Mouse (Mus musculus): Measurements from ENCODE around the gene Tsks.

Tsks gene

GRCm38 (mm10) chr7:44949922-44950321 lies 6.9 kb downstream of the Tsks start:
- no peak for DNase-seq (ENCODE audit: low read depth, low spot score)

DNA sequence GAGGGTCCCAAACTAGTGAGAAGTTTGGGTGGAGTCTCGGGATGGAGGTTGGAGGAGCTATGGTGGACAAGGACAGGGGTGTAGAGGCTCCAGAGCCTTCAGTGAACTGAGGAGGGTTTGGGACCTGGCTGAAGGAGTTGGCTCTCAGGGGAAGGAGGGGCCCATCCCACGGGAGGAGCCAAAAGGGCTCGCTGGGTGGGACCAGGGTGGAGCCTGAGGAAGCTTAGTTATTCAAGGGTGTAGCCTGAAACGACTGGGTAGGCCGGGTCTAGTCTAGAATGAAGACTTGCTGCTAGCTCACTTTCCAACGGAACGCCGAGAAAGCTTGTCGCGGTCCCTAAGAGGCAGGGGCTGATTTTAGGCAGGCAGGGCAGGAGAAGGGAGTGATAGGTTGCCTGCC lies 9.0 kb downstream of the Tsks start:
- peak; percentile 60 for DNase-seq (ENCODE audit: low read depth, low spot score)

DNA sequence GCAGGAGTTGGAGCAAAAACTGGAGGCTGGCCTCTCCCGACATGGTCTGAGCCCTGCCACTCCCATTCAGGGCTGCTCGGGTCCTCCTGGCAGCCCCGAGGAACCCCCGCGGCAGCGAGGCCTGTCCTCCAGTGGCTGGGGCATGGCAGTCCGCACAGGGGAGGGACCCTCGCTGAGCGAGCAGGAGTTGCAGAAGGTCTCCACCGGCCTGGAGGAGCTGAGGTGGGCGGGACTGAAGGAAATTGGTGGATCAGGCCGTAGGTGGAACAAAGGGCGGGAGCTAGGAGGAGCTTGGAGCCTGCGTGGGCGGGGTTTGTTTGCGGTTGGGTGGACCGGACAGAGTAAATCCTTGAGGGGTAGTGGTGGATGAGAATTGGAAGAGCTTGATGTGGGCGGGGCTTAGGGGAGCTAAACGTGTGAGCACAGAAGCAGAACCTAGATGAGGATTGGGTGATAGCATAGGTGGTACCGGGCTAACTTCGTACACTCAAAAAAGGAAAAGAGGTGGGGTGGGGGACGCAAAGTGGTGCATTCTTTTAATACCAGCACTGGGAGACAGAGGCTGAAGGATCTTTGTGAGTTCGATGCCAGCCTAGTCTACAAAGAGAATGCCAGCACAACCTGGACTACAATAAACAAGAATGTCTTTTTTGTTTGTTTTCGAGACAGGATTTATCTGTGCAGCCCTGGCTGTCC lies 9.8 kb downstream of the Tsks start:
- peak; percentile 69 for DNase-seq (ENCODE audit: low read depth, low spot score)

GRCm38 (mm10) chr7:44953561-44953960 lies 10.6 kb downstream of the Tsks start:
- no peak for DNase-seq (ENCODE audit: low read depth, low spot score)

DNA sequence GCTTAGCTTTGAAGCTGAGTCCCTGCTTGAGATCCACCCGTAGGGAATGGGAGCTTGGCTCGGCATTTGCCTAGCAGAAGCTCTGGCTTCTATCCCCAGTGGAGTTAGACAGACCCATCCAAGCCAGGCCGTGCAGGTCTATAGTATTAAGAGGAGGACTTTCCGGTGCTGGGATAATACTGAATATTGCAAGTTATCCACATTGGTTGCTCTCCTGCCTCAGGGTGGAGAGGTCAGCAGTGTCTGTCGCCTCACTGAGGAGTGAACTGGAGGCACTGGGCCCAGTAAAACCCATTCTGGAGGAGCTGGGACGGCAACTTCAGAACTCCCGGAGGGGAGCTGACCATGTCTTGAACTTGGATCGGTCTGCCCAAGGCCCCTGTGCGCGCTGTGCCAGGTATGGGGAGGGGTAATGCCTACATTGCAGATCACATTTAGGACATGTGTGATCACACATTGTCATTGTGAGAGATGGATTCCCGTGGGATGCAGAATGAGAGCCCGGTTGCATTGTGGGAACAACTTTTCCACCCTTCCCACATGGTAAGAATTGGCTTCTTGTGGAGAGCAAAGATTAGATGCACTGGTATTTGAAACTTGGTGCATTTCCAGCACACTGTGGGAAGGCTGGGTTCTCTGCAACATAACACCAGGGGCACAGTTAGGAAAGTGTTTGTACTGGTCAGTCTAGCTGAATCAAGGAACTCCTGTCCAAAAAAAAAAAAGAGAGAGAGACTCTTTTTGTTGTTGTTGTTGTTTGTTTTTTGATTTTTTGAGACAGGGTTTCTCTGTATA lies 11.3 kb downstream of the Tsks start:
- no peak for DNase-seq (ENCODE audit: low read depth, low spot score)

GRCm38 (mm10) chr7:44955628-44956027 lies 12.6 kb downstream of the Tsks start:
- DNase-seq (ENCODE audit: low read depth, low spot score): no peak

DNA sequence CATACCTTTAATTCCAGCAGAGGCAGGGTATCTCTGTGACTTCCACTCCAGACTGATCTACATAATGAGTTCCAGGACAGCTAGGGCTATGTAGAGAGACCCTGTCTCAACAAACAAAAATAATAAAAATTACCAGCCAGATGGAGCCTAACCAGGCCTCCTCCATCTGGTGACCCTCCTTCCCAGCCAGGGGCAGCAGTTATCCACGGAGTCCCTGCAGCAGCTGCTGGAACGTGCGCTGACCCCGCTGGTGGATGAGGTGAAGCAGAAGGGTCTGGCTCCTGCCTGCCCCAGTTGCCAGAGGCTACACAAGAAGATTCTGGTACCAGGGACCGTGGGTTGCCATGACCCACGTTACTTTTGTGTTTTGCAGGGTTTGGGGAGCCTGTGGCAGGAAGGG lies 13.3 kb downstream of the Tsks start:
- no peak for DNase-seq (ENCODE audit: low read depth, low spot score)

GRCm38 (mm10) chr7:44957183-44957835 lies 14.3 kb downstream of the Tsks start:
- no peak for DNase-seq (ENCODE audit: low read depth, low spot score)

DNA sequence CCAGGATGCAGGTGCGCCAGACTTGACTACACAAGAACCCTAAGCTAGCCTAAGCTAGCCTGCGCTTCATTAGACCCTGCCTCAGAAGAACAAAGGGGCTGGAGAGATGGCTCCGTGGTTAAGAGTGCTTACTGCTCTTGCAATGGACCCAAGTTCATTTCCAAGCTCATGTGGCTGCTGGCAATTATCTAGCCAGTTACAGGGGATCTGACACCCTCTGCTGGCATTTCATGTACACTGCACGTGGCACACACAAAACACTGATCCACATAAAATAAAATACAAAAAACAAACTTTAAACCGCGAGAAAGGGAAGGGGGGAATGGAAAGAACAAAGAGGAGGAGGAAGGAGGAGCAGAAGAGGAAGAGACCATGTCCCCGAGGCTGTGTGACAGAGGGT lies 15.2 kb downstream of the Tsks start:
- DNase-seq (ENCODE audit: low read depth, low spot score): no peak

- no peak for DNase-seq (ENCODE audit: low read depth, low spot score)
Measured at GRCm38 (mm10) chr7:44959281-44959680, 16.3 kb downstream of the Tsks start.

GRCm38 (mm10) chr7:44959874-44960511 lies 17.0 kb downstream of the Tsks start:
- no peak for DNase-seq (ENCODE audit: low read depth, low spot score)

DNA sequence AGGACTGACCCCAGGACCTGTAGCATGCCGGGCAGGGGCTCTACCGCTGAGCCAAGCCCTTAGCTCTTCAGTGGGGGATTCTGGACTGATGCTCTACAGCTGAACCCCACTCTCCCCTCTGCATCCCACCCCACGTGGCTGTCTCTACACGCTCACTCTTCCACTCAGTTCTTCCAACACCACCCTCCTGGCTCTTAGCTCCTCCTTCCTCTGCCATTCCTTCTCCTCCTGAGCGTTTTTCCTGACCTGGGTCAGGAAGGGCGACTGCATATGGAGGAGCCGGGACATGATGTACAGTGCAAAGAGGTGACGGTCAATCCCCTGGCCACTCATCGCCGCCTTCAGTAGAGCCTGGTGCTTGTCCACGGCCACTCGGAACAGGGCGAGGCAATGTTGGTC lies 17.5 kb downstream of the Tsks start:
- DNase-seq (ENCODE audit: low read depth, low spot score): no peak

GRCm38 (mm10) chr7:44962337-44962736 lies 19.3 kb downstream of the Tsks start:
- DNase-seq (ENCODE audit: low read depth, low spot score): no peak

DNA sequence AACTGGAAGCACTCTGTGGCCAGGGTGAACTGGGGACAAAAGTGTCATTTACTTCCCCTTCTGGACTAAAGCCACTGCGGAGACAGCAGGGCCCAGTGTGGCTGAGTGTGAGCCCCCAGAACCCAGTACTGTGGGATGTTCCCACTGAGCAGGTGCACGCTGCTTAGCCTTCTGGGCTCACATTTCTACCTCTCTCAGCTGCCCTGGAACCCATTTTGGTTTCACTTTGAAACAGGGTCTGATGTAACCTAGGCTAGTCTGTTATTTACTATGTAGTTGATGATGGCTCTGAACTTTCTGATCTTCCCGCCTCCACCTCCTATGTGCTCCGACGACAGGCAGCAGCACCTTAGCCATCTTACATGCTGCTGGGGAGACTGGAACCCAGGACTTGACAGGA lies 19.8 kb downstream of the Tsks start:
- no peak for DNase-seq (ENCODE audit: low read depth, low spot score)

DNA sequence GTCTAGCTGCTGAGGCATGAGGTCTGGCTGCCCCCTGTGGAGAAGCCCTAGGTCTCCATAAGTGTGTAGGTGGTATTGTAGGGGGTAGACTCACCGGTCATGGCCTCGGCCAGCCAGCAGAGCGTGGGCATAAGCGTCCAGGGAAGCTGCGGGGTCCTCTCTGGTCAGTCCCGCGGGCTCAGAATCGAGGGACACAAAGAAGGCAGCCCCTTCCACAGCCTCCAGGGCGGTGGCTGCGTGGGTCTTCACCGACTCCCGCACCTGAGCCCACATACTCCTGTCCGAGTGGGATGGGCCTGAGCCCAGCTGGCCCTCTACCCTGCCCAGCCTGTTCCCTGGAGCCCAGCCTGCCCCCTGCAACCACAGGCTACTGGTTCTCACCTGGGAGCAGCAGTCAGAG lies 22.0 kb downstream of the Tsks start:
- no peak for DNase-seq (ENCODE audit: low read depth, low spot score)

DNA sequence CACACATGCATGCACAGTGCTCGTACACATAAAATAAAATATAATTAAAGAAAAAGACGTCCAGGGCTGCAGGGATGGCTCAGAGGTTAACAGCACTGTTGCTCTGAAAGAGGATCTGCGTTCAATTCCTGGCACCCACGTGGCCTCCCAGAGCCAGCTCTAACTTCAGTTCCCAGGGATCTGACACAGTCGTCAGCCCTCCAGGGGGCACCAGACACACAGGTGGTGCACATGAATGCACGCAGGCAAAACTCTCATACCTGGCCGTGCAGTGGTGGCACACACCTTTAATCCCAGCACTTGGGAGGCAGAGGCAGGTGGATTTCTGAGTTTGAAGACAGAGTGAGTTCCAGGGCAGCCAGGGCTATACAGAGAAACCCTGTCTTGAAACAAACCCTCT lies 23.0 kb downstream of the Tsks start:
- no peak for DNase-seq (ENCODE audit: low read depth, low spot score)

DNA sequence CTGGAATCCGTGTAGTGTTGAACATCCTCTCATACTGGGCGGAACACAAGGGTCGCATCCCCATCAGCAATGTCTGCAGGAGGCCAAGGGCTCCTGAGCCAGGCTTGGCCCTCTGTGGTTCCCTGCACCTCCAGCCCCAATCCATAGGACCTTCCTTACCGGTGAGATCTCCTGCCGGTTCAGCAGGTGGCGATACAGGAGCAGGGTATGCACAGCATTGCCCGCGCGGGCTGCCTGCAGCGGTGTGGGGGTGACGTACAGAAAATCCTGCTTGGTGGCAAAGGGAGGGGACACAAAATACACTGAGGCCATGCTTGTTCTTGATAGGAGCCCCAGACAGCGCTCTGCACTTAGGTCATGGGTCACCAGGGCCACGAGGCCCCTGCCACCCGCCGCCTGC lies 23.6 kb downstream of the Tsks start:
- DNase-seq (ENCODE audit: low read depth, low spot score): no peak

DNA sequence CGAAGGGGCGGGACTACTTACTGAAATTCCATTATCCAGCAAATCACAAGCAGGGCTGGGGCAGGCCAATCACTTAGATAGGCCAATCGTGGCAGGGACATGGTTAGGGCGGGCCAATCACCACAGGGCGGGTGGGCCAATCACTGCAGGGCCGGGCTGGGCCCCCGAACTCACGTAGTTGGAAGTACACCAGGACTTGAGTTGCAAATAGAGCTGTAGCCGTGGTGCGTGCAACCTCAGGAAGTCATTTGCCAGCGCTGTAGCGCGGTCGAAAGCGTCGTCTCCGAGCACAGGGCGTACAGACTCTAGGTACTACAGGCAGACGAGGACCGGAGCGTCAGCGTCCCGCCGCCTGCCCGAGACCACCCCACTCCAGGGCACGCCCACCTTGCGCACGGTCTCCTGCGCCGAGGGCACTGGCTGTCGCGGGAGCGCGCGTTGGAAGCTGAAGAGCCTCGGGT lies 27.3 kb downstream of the Tsks start:
- no peak for DNase-seq (ENCODE audit: low read depth, low spot score)

- no peak for DNase-seq (ENCODE audit: low read depth, low spot score)
Measured at GRCm38 (mm10) chr7:44971142-44971541, 28.1 kb downstream of the Tsks start.

GRCm38 (mm10) chr7:44973415-44974130 lies 30.6 kb downstream of the Tsks start:
- no peak for DNase-seq (ENCODE audit: low read depth, low spot score)

DNA sequence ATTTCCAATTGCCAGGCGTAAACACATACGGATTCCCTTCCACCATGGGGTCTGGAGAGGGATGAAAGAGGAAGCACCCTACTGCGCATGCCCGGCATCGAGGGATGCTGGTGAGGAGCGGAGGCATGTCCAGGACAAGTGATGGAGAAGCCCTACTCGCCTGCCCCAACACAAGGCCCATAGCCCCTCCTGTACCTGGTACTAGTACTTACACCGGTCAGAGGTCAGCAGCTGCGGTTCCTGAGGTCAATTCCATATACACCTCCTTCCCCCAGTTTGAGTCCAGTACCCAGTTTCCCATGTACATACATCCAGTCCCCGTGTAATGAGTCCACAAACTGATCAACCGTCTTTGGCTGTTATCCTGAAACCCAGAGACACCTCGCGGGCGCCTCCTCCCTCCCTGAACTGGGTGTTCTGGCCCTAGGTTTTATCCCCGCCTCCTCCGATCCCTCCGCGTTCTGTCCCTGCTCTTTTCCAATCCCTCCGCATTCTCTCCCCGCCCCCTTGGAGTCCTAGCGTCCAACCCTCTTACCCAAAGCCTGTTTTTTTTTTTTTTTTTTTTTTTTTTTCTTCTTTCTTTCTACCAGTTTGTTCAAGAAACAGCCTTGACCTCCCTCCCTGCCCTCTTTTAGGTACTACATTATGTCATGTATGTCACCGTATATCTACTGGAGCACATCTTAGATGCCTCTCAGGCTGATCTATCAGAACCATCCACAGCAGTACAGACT lies 31.5 kb downstream of the Tsks start, which contains the start of gene Cpt1c:
Gene Cpt1c, minus strand, starts transcription at position 469 of the 734 bp plus-strand sequence.
- no peak for DNase-seq (ENCODE audit: low read depth, low spot score)

Data from c-Kit-negative CD71-positive TER-119-positive erythroid progenitor cells, embryonic 14.5 days (primary cell).